Mouse (Mus musculus) brain, adult 2 months (tissue): Measurements from ENCODE around the gene Adar.

Experiments
- DNase-seq: peaks from one replicate; pipeline ENCODE4 v3.0.0; 2011; ENCODE audit warnings: low read depth, low spot score

Gene Adar

DNA sequence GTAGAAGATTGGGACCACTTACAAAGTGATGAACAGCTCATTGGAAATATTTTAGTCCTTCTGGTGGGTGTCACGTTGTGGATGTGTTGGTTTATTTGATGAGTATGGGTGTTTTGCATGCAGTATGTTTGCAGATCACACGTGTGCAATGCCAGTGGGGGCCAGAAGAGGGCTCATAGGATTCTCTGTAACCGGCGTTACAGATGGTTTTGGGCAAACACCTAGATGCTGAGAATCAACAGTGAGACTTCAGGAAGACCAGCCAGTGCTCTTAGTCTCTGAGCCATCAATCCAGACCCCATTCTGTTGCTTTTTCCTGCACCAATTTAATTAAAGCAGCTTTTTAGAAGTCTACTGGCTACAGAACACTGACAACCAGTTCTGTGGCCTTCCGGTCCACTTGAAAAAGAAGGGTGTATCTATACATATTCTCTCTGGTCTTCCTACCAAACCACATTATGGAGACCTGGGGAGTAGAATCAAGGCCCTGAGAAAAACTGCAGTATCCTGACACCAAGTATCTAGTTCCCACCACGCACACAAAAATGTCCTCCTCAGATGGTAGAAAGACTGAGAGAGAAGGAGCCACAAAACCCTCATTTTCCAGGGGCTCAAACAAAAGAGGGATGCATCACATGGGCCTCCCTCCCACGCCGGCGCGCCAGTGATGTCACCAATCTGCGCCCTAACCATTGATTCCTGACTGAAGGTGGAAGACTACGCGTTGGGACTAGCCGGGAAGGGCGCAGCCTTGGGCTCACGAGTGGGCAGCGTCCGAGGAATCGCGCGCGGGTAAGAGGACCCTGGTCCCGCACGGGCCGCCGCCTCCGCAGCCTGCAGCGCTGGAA lies at the start of gene Adar:
Adar (plus strand) TSS at position 664 of the 848 bp plus-strand sequence.
- DNase-seq = peak; percentile 96

DNA sequence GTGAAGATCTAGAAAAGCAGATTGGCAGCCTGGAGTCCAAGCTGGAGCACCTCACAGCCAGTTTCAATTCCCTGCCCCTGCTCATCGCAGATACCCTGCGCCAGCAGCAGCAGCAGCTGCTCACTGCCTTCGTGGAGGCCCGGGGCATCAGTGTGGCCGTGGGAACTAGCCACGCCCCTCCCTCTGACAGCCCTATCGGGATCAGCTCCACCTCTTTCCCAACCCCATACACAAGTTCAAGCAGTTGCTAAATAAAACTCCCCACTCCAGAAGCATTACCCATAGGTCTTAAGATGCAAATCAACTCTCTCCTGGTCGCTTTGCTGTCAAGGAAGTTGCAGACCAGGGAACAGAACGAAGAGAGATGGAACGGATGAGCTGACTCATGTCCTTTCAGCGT lies 47.7 kb upstream of the Adar start:
- peak; percentile 24 for DNase-seq

DNA sequence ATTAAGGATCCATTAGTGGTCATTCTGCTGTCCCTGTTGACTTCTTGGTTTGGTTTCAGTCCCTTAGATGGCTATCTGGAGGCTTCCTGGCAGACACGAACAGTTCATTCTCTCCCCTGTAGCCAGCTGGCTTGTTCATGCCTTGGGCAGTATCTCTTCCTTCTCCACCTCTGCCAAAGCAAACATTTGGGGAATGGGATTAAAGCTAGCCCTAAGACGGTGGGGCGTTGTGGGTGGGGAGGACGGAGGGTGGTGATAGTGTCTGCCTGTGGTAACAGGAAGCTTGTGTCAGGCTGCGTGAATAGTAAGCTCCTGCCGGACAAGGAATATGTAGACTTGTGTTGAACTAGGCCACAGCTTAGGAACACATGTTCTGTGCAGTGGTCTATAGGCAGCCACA lies 43.5 kb upstream of the Adar start:
- DNase-seq = no peak

GRCm38 (mm10) chr3:89672573-89673317 lies 42.1 kb upstream of the Adar start:
- DNase-seq = no peak

DNA sequence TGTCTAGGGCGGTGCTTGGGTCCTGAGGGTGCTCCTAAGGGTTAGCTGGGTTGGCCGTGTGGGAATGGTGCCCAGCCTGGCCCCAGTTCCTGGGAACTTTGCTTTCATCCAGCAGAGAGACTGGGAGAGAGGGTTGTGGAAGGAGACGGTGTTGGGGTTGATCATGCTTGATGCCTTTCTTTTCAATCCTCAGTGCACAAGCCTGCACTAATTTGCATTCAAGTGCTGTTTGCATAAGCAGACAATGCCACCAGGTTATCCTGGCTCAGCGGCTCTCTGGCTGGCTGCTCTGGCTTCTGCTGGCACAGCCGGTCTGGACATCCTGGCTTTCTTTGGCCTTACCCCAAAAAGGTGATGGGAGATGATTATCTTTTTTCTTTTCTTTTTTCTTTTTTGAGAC lies 37.2 kb upstream of the Adar start:
- no peak for DNase-seq

DNA sequence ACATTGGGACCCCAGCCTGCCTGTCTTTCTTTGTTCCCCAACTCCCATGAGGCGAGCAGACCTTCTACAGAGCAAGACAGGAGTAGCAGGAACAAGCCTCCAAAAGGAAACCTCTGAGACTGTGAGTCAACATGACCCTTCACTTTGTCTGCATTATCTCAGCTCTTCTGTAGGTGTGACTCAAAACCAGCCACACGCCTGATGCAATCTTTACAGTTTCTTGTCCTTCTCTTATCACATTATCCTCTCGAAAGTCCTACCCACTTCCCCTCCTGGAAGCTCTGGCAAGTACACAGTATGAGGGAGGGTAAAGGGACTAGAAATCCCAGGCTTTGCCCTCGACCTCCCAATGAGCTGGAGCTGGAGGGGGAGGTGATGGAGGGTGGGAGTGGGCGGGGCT lies 28.8 kb upstream of the Adar start:
- DNase-seq = no peak

DNA sequence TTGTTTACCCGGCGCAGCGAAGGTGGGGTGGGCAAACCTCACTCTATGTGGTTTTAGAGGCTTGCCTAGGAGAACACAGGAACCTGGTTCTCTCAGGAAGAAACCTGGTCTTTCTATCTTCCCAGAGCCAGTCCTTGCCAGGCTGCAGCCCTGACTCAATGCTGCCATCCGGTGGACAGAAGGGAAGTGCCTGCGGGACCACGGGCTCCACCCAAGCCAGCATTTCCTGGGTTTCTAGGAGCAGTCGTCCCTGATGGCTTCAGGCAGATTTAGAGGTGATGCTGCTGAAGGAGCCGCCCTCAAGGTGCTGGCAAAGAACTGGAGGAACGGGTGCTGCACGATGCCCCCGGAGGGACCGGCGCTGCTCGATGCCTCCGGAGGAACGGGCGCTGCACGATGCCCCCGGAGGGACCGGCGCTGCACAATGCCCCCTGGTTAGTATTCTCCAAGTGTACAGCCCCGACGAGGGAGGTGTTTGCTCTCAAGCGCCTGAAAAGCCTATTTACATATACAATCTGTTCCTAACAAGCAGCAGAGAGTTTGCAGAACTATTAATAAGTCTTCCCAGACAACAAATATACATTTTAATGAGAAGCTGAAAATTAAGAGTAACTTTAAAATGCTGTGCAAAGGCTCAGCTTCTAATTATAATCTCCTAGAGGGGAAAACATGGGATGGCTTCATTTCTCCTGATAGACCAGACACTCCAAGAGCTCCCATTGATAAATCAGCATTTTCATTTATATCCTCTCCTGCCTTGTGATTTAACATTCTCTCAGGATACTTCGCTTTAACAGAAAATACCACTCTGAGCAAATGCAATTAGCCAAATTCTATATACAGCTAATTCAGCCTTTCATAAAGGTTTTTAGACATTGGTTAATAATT lies 25.9 kb upstream of the Adar start:
- peak; percentile 91 for DNase-seq

DNA sequence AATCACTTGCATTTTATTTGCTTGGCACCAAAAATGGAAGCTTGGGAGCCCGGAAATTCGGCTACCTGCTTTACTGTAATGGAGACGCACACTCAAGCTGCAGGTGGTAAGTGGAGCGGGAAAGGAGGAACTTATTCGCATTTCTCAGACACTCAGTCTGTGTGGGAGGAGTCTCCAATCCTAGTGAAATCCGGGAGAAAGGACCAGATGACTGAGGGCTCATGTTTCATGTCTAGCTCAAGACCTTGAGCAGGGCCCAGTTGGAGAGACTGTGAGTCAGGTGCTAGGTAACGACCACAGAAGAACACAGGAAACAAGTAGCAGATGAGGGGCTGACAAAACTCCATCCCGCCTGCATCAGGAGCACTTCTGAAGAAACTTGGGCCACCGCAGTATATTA lies 23.0 kb upstream of the Adar start:
- no peak for DNase-seq

DNA sequence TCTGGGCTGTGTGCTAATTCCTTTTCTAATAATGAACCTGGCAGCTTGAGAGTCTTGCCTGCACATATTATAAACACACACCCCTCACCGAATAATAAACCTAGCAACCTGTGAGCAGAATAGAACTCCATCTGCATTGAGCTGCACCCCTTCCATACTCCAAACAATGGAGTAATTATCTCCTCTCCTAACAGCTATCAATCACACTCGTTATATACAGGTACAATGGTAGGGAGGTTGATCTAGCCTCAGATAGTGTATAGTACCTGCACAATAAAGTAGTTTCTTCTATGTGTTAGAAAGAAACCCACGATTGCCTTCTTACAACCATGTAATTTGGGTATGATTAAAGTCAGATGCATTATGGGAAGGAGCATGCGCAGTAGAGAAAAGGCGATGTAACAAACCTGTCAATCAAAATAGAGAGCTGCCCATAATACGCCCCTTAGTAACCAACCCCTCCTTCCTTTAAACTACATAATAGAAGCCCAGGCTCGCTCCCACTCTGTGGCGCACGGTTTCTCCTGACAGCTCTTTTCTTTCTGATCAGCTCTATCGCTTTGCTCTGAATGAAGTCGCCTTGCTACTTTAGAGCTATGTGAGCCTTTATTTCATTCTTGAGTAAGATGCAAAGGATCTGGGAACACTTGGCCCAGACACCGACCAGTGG lies 18.5 kb upstream of the Adar start:
- peak; percentile 77 for DNase-seq

GRCm38 (mm10) chr3:89698958-89699357 lies 15.9 kb upstream of the Adar start:
- DNase-seq = no peak

GRCm38 (mm10) chr3:89700461-89700860 lies 14.4 kb upstream of the Adar start:
- DNase-seq = no peak

- no peak for DNase-seq
These were observed 11.2 kb upstream of the Adar start for GRCm38 (mm10) chr3:89703596-89703995.

DNA sequence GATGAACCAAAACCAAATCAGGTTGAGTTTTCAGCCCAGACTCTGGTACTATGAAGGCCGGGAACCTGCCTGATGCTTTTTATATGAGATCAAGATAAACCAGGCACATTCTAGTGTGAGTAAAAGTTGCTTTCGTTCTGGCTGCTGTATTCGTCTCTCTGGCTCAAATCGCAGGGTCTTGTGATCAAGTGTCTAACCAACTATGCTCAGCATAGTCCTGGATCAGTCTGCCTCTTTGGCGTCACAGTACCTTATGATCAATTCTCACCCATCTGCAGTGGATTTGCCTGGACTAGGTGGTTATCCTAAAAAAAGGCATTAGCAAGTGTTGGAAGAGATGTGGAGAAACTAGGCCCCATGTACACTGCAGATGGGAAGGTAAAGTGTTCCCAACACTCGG lies 10.8 kb upstream of the Adar start:
- DNase-seq = no peak

- DNase-seq = peak; percentile 76
These were observed 565 bp downstream of the Adar start for GRCm38 (mm10) chr3:89715207-89715966.

DNA sequence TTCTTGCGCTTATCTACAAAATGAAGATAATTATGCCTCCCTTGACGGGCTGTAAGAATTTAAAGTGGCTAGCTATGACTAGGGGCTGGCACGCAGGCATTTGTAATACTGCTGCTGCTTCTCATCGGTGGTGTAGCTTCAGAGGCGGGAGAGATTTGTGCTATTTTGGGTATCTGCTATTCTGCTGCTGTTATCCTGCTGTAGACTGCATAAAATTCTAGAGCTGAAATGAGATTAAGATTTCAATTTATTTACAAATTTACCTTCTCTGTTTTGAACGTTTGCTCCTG lies 1.1 kb downstream of the Adar start:
- DNase-seq = peak; percentile 47

DNA sequence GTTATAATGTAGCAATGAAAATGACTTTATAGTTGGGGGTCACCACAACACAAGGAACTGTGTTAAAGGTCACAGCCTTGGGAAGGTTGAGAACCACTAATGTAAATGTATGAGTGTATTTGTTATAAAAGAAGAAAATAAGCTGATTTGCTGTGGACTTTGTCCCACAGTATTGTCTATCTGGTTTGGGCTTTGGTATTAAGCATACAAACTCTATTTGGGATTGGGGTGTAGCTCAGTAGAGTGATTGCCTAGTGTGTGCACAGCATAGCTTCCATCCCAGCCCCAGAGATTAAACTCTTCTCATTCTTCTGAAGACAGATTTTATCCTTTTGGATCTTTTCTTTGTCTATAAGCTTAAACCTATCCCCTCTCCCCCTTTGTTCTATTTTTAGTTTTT lies 7.2 kb downstream of the Adar start:
- DNase-seq = no peak

GRCm38 (mm10) chr3:89723400-89724084 lies 8.7 kb downstream of the Adar start:
- DNase-seq = peak; percentile 60

DNA sequence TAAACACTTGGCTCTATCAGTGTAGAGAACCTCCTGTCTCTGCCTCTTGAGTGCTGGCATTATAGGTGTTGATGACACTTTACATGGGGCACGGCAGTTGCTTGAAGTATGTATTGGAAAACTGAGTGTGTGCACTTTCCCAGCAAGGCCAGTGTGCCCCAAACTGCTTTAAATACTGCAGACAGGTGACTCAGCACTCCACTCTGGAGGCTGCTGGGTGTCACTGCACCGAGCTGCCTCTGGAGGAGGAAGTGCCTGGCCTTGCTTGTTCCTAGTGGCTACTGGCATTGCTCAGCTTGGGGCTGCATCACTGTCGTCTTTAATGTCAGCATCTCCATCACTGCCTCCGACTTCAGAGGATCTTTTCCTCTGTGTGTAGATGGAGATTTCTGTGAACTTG lies 12.2 kb downstream of the Adar start:
- DNase-seq = peak; percentile 81

DNA sequence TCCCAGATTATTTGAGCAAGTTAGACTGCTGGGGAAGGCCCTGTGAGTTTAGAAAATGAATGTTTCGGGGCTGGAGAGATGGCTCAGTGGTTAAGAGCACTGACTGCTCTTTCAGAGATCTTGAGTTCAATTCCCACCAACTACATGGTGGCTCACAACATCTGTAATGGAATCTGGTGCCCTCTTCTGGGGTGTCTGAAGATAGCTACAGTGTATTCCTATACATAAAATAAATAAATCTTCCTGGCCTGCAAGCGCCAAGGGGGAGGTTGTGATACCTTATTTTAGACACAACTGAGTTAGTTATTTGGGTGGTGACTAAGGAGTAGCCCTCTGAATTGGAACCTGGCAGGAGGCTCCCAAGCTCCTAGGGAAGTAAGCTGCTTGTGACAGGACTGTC lies 14.0 kb downstream of the Adar start:
- no peak for DNase-seq
